Mouse (Mus musculus): Measurements from ENCODE around the gene Rin2.

DNA sequence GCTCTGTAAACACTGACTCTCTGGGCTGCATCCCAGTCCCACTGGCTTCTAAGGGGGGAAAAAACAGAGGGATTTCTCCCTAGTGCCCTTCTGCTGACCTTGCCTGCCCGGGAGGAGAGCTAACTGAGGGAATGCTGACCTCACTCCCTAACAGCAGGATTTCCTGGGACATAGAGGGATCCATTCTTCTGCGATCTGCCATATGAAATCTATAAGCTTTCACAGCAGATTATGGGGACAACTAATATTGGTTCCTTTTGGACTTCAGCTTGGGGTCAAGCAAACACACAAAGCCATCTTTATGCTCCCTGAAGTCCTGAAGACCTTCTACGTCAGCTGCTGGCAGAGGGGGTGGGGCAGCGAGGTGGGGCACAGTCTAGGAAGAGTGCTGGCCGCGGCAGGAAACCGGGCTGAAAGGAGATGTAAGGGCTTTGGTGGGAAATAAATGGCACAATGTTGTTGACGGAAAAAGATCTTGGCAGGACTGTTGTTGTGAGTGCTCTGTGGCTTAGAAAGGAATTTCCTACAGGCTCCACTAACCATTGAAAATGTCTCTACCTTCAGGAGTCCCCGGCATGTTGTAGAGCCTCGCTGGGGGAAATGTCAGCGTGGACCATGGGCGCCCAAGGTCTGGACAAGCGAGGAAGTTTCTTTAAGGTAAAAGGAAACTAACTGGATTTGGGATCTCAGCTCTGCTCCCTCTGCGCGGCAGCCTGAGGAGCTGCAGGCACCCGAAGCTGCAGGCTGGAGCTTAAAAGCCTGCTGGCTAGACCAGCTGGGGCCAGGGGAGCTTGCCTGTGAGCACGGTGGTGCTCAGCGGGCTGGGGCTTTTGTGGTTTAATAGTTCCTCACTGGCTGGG is 111.0 kb downstream of the Rin2 start:
- no peak for TF ChIP-seq POLR2A (IDR thresholded peaks at IDR 0.05; ENCODE audit: control insufficient read depth, low read depth, low read length)
- TF ChIP-seq CTCF (IDR thresholded peaks at IDR 0.05; ENCODE audit: control insufficient read depth, insufficient read depth, insufficient replicate concordance, low read depth, low read length), result no peak

Measured in testis, adult 2 months (tissue).